Mouse (Mus musculus): Measurements from ENCODE around the gene Slc18a3.

DNA sequence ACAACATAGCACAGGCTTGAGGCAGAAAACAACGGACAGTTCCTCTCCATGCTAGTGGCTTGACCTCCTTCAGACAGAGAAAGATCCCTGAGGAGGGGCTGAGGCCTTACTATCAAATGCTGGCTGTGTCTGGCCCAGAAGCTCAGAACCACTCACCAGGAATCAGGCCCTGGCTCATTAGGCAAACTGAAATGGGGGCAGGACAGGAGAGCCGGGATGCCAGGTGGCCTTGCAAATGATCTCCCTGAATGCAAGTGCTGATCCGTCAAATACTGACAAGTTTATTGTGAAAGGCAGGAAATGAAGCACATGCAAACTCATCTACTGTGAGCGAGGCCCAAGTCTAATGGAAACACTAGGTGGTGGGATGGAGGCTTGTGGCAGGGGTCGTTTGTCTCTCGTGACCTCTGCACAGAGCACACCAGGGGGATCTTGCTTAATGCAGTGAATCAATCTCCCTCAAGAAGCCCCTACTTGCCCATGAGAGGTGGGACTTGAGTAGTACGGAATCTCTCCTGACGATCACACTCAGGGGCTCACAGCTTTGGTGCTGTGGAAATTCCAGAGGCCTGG, 35.5 kb downstream of the Slc18a3 start:
- TF ChIP-seq CTCF (IDR thresholded peaks at IDR 0.05; ENCODE audit: extremely low read depth, insufficient read depth, insufficient read length, insufficient replicate concordance) (no peak), POLR2A (IDR thresholded peaks at IDR 0.05; ENCODE audit: low read depth, low read length) (no peak)
